Mouse (Mus musculus) erythroblast, embryonic 14.5 days (primary cell): ENCODE data around the gene Rdh16f2.

Experiments
- GATA1 ChIP-seq: IDR thresholded peaks from 2 replicates; pipeline ENCODE4 v1.6.1; 2012; ENCODE audit warnings: low read length, inconsistent platforms, mixed read lengths
- TAL1 ChIP-seq: IDR thresholded peaks from 3 replicates; pipeline ENCODE4 v1.6.1; 2012; ENCODE audit warnings: low read length, inconsistent platforms, mixed read lengths

DNA sequence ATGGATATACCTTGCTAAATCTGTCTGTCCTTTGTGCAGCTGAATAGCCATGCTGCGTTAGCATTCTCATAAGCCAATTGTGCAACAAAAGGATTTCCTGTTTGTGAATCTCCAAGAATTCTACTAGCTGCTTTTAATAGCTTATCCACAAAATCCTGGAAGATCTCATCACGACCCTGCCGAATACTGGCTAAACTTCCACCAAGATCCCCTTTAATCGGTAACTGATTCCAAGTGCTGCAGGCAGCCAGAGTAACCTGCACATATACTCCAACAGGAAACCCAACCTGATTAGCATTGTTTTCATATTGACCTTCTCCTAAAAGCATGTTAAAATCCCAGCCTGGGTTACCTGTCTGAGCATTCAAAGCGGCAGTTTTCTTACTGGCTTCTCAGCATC, 31.0 kb upstream of the Rdh16f2 start:
- no peak for TF ChIP-seq TAL1
- no peak for TF ChIP-seq GATA1
